In the genomic region with DNA sequence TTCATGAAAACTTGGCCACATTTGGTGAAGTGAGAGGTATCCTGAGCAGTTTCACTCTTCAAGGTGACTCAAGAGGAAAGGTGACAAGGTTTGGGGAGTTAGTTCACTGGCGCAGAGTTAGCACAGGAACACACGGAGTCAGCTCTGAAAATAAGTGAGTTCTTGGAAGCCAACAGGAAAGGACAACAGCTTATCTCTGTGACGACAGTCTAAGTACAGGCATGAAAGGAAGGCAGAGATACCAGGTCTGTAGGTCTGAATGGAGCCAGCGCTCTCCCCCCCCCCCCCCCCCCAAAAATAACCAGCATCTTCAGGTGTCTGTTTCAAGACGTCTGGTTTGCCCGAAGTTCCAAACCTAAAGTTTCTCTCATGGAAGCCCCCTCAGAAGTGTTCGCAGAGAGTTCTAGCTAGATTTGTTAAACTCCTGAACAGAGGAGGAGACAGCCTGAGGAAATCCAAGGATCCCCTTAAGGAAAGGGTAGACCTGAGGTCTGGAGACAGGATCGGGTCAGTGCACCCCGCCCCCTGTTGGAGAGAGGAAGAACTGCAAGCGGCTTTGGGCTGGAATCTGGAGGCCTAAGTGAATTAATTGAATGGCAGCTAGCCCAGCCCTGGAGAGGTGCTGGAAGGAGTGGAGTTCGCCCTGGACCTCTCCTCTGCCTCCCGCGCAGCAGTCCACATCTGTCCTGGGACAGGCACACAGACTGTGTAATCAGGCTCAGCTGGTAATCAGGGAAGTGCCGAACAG, we compare ENCODE assay signal across 9 mouse cellular contexts. TPM values are rescaled to one million over a fixed set of nuclear protein-coding genes. Genes with fewer than 3 reads are reported as not detected.
DNase-seq lines count a peak whose midpoint lies in the region; ATAC-seq and TF ChIP-seq lines count a peak whose summit lies in the region.
"Had no signal": no experiment of that assay in that cellular context is flagged by ENCODE, and none has a peak within 500 bp of the region (broad histone marks: within the 10 kb centered on the region; RNA-seq: fewer than 3 reads in every experiment).

No protein-coding gene starts in this region.

- H3K27me3 ChIP-seq in ES-Bruce4 (ENCODE audit: control insufficient read depth, insufficient read depth, low read length, poor library complexity, severe bottlenecking): no peaks in the 10 kb centered on the region
- no peaks in the 10 kb centered on the region for H3K27me3 ChIP-seq in embryonic facial prominence, embryonic 14.5 days (replicated peaks; ENCODE audit: control insufficient read depth, insufficient read depth, low read length)
- no peaks in the 10 kb centered on the region for H3K27me3 ChIP-seq in heart, embryonic 11.5 days (ENCODE audit: control insufficient read depth, insufficient read depth, low read length)
- H3K27me3 ChIP-seq in kidney, postnatal 0 days (ENCODE audit: insufficient read depth, low read length): no peaks in the 10 kb centered on the region
- H3K27me3 ChIP-seq in liver, embryonic 11.5 days (replicated peaks; ENCODE audit: control insufficient read depth, insufficient read depth, low read length): no peaks in the 10 kb centered on the region
- no peaks in the 10 kb centered on the region for H3K27me3 ChIP-seq in neural tube, embryonic 13.5 days

- 38% methylated on average over 14 of the region's 14 CpGs for WGBS in embryonic facial prominence, embryonic 14.5 days
- whole genome bisulfite sequencing in heart, embryonic 11.5 days (ENCODE audit: insufficient replicate concordance): 14% methylated on average over 14 of the region's 14 CpGs
- WGBS in kidney, postnatal 0 days: 48% methylated on average over 14 of the region's 14 CpGs
- 27% methylated on average over 14 of the region's 14 CpGs for WGBS in liver, embryonic 11.5 days
- 44% methylated on average over 14 of the region's 14 CpGs for WGBS in neural tube, embryonic 13.5 days

- peak; percentile 21 to 24 for DNase-seq in adrenal gland, postnatal 4 days (ENCODE audit: low spot score in 2 of 2)
- DNase-seq in embryonic facial prominence, embryonic 14.5 days (ENCODE audit: low spot score): peak; percentile 72
- DNase-seq in kidney, postnatal 0 days (ENCODE audit: low spot score): peak; percentile 73
- no peak for DNase-seq in liver, embryonic 11.5 days (ENCODE audit: low spot score)
- DNase-seq in thymus, postnatal 14 days: peak; percentile 54

- no peaks in the 10 kb centered on the region for H3K9me3 ChIP-seq in ES-Bruce4 (replicated peaks; ENCODE audit: control insufficient read depth, insufficient read depth, low read length, poor library complexity, severe bottlenecking)
- H3K9me3 ChIP-seq in embryonic facial prominence, embryonic 14.5 days (ENCODE audit: control insufficient read depth, low read length): no peaks in the 10 kb centered on the region
- H3K9me3 ChIP-seq in heart, embryonic 11.5 days (replicated peaks; ENCODE audit: control insufficient read depth, low read length): no peaks in the 10 kb centered on the region
- H3K9me3 ChIP-seq in kidney, postnatal 0 days (replicated peaks; ENCODE audit: low read length): no peaks in the 10 kb centered on the region
- H3K9me3 ChIP-seq in liver, embryonic 11.5 days (ENCODE audit: control insufficient read depth, low read length): no peaks in the 10 kb centered on the region
- H3K9me3 ChIP-seq in neural tube, embryonic 13.5 days: no peaks in the 10 kb centered on the region

- H3K27ac ChIP-seq in ES-Bruce4 (ENCODE audit: insufficient read depth, low read length): peak overlapping the region; percentile 6
- no peak overlapping the region for H3K27ac ChIP-seq in embryonic facial prominence, embryonic 14.5 days (replicated peaks; ENCODE audit: low read depth, low read length)
- peak overlapping the region; percentile 90 for H3K27ac ChIP-seq in heart, embryonic 11.5 days (ENCODE audit: low read depth, low read length)
- no peak overlapping the region for H3K27ac ChIP-seq in kidney, postnatal 0 days
- H3K27ac ChIP-seq in liver, embryonic 11.5 days (ENCODE audit: low read depth, low read length): peak overlapping the region; percentile 40; the same call in 1 of the 2 replicates
- H3K27ac ChIP-seq in neural tube, embryonic 13.5 days (replicated peaks): peak overlapping the region; percentile 79

- peak overlapping the region; percentile 28 for H3K4me2 ChIP-seq in embryonic facial prominence, embryonic 14.5 days (ENCODE audit: low read depth, low read length)
- H3K4me2 ChIP-seq in heart, embryonic 11.5 days: peak overlapping the region; percentile 20
- no peak overlapping the region for H3K4me2 ChIP-seq in kidney, postnatal 0 days (ENCODE audit: low read length)
- H3K4me2 ChIP-seq in liver, embryonic 11.5 days: peak overlapping the region; percentile 3
- H3K4me2 ChIP-seq in neural tube, embryonic 13.5 days: no peak overlapping the region

- TF ChIP-seq CTCF in ES-Bruce4 (IDR thresholded peaks at IDR 0.05; ENCODE audit: low read depth, low read length): peak; percentile 87
- TF ChIP-seq CTCF in kidney, postnatal 0 days (IDR thresholded peaks at IDR 0.05; ENCODE audit: low read depth): peak; percentile 78

- no peak for TF ChIP-seq POLR2A in ES-Bruce4 (IDR thresholded peaks at IDR 0.05; ENCODE audit: insufficient read depth, low read length)

- H3K4me1 ChIP-seq in ES-Bruce4 (ENCODE audit: control insufficient read depth, insufficient read depth, low read length): peaks cover 4% of the 10 kb centered on the region
- no peaks in the 10 kb centered on the region for H3K4me1 ChIP-seq in embryonic facial prominence, embryonic 14.5 days (ENCODE audit: control insufficient read depth, insufficient read depth, low read length)
- H3K4me1 ChIP-seq in heart, embryonic 11.5 days (ENCODE audit: control insufficient read depth, insufficient read depth, low read length): peaks cover 47% of the 10 kb centered on the region
- no peaks in the 10 kb centered on the region for H3K4me1 ChIP-seq in kidney, postnatal 0 days (replicated peaks; ENCODE audit: insufficient read depth, low read length)
- peaks cover 18% of the 10 kb centered on the region for H3K4me1 ChIP-seq in liver, embryonic 11.5 days (replicated peaks; ENCODE audit: control insufficient read depth, insufficient read depth, low read length)
- H3K4me1 ChIP-seq in neural tube, embryonic 13.5 days (replicated peaks): peaks cover 13% of the 10 kb centered on the region; the same call in 1 of the 2 replicates

- 0 out of 2 replicates have a peak, but pooled peaks have one; percentile 12 for TF ChIP-seq EP300 in ES-Bruce4 (IDR thresholded peaks at IDR 0.05; ENCODE audit: insufficient read depth, low read depth, low read length)

- ATAC-seq in embryonic facial prominence, embryonic 14.5 days (ENCODE audit: low read depth): peak; percentile 75
- ATAC-seq in heart, embryonic 11.5 days (replicated peaks; ENCODE audit: insufficient number of reproducible peaks, low FRiP score, low TSS enrichment): peak; percentile 89
- no peak for ATAC-seq in kidney, postnatal 0 days (replicated peaks; ENCODE audit: low FRiP score, low read depth)
- ATAC-seq in liver, embryonic 11.5 days (replicated peaks; ENCODE audit: low FRiP score): peak; percentile 86
- ATAC-seq in neural tube, embryonic 13.5 days (ENCODE audit: low read depth): peak; percentile 78

- H3K4me3 ChIP-seq in ES-Bruce4 (ENCODE audit: low read depth, low read length): no peak overlapping the region
- H3K4me3 ChIP-seq in embryonic facial prominence, embryonic 14.5 days (ENCODE audit: low read depth, low read length): no peak overlapping the region
- H3K4me3 ChIP-seq in heart, embryonic 11.5 days (ENCODE audit: low read depth, low read length): no peak overlapping the region
- H3K4me3 ChIP-seq in kidney, postnatal 0 days (replicated peaks; ENCODE audit: low read depth, low read length): no peak overlapping the region
- no peak overlapping the region for H3K4me3 ChIP-seq in liver, embryonic 11.5 days (ENCODE audit: low read depth, low read length)
- H3K4me3 ChIP-seq in neural tube, embryonic 13.5 days: no peak overlapping the region

- H3K9ac ChIP-seq in ES-Bruce4 (ENCODE audit: low read depth, poor library complexity, severe bottlenecking): no peak overlapping the region
- H3K9ac ChIP-seq in embryonic facial prominence, embryonic 14.5 days (ENCODE audit: low read depth, low read length): no peak overlapping the region
- H3K9ac ChIP-seq in heart, embryonic 11.5 days (ENCODE audit: low read depth, low read length): peak overlapping the region; percentile 56; the same call in 1 of the 2 replicates
- H3K9ac ChIP-seq in kidney, postnatal 0 days (ENCODE audit: low read depth, low read length): no peak overlapping the region
- no peak overlapping the region for H3K9ac ChIP-seq in liver, embryonic 11.5 days (ENCODE audit: low read depth, low read length)
- no peak overlapping the region for H3K9ac ChIP-seq in neural tube, embryonic 13.5 days

- no peaks in the 10 kb centered on the region for H3K36me3 ChIP-seq in ES-Bruce4 (ENCODE audit: control insufficient read depth, insufficient read depth, low read length, poor library complexity, severe bottlenecking)
- no peaks in the 10 kb centered on the region for H3K36me3 ChIP-seq in embryonic facial prominence, embryonic 14.5 days (ENCODE audit: control insufficient read depth, insufficient read depth, low read length)
- no peaks in the 10 kb centered on the region for H3K36me3 ChIP-seq in heart, embryonic 11.5 days (ENCODE audit: control insufficient read depth, insufficient read depth, low read length)
- H3K36me3 ChIP-seq in kidney, postnatal 0 days (ENCODE audit: insufficient read depth, low read length): no peaks in the 10 kb centered on the region
- no peaks in the 10 kb centered on the region for H3K36me3 ChIP-seq in liver, embryonic 11.5 days (ENCODE audit: control insufficient read depth, insufficient read depth, low read length)
- H3K36me3 ChIP-seq in neural tube, embryonic 13.5 days: no peaks in the 10 kb centered on the region

RNA-seq across cellular contexts. Expression of a gene that starts 24.1 kb away (rescaled TPM):
- not detected in 2 replicates for polyA plus RNA-seq in ES-Bruce4 (2011; ENCODE audit: insufficient read depth, insufficient read length, low read depth, missing spikeins)
- total RNA-seq in adrenal gland, postnatal 4 days (2021): 10 to 100 TPM; 10.1 to 22.1 TPM
- 128 and 199 TPM in 2 replicates for polyA plus RNA-seq in embryonic facial prominence, embryonic 14.5 days (2014; fragmentation: Nextera tagmentation; extraction: Ambion mirVana)
- polyA plus RNA-seq in heart, embryonic 11.5 days (2014; fragmentation: Nextera tagmentation; extraction: Ambion mirVana): 33.8 and 39.7 TPM in 2 replicates
- polyA plus RNA-seq in kidney, postnatal 0 days (2015; fragmentation: Nextera tagmentation; extraction: Ambion mirVana): 0.41 and 0.47 TPM in 2 replicates
- polyA plus RNA-seq in liver, embryonic 11.5 days (2014; fragmentation: Nextera tagmentation; extraction: Ambion mirVana): 0.95 and 1.2 TPM in 2 replicates
- 1.9 and 4.3 TPM in 2 replicates for polyA plus RNA-seq in neural tube, embryonic 13.5 days (2015; fragmentation: Nextera tagmentation; extraction: Ambion mirVana)

RNA-seq across cellular contexts. Expression of a gene that starts 52.2 kb away (rescaled TPM):
- not detected in 2 replicates for polyA plus RNA-seq in ES-Bruce4 (2011; ENCODE audit: insufficient read depth, insufficient read length, low read depth, missing spikeins)
- under 1 TPM in 1 of 2 experiments, not detected in 1; 0.31 TPM for total RNA-seq in adrenal gland, postnatal 4 days (2021)
- 3.0 and 3.8 TPM in 2 replicates for polyA plus RNA-seq in embryonic facial prominence, embryonic 14.5 days (2014; fragmentation: Nextera tagmentation; extraction: Ambion mirVana)
- 0.06 and 0.25 TPM in 2 replicates for polyA plus RNA-seq in heart, embryonic 11.5 days (2014; fragmentation: Nextera tagmentation; extraction: Ambion mirVana)
- not detected in 2 replicates for polyA plus RNA-seq in kidney, postnatal 0 days (2015; fragmentation: Nextera tagmentation; extraction: Ambion mirVana)
- 0.09 and 0.19 TPM in 2 replicates for polyA plus RNA-seq in liver, embryonic 11.5 days (2014; fragmentation: Nextera tagmentation; extraction: Ambion mirVana)
- 72.7 and 75.5 TPM in 2 replicates for polyA plus RNA-seq in neural tube, embryonic 13.5 days (2015; fragmentation: Nextera tagmentation; extraction: Ambion mirVana)
- polyA plus RNA-seq: gonadal fat pad, adult 2 months had no signal

Comparison
In these comparisons a context has a peak if more than half of its experiments do, and no peak if none do; other contexts are left out.
1. H3K27ac ChIP-seq: peak in ES-Bruce4 (single experiment), heart, embryonic 11.5 days (single experiment), liver, embryonic 11.5 days (single experiment) and neural tube, embryonic 13.5 days (single experiment); none in embryonic facial prominence, embryonic 14.5 days (single experiment) and kidney, postnatal 0 days (single experiment).
2. H3K4me2 ChIP-seq: peak in embryonic facial prominence, embryonic 14.5 days (single experiment), heart, embryonic 11.5 days (single experiment) and liver, embryonic 11.5 days (single experiment); none in kidney, postnatal 0 days (single experiment) and neural tube, embryonic 13.5 days (single experiment).
3. RNA of a gene that starts 52.2 kb away (polyA plus RNA-seq): 72.7 to 75.5 TPM in neural tube, embryonic 13.5 days; 3.0 to 3.8 TPM in embryonic facial prominence, embryonic 14.5 days, 0.09 to 0.19 TPM in liver, embryonic 11.5 days, 0.06 to 0.25 TPM in heart, embryonic 11.5 days, not detected in ES-Bruce4 and not detected in kidney, postnatal 0 days; every median in the first group is over 10 times any median in the second.